Mouse (Mus musculus) kidney, adult 2 months (tissue): ENCODE data around the gene Slfn5.

Experiments used
- CTCF ChIP-seq: fragments of 200-500 bp; conservative IDR thresholded peaks from 2 replicates; pipeline ENCODE4 v1.5.1; 2011; ENCODE audit warnings: low read depth, mild to moderate bottlenecking, control low read depth, low read length, moderate library complexity, mixed read lengths; ENCODE audit not compliant: insufficient read depth, insufficient read length
- POLR2A ChIP-seq: fragments of 200-500 bp; IDR thresholded peaks from one replicate; pipeline ENCODE4 v1.6.1; 2011; ENCODE audit warnings: low read depth, low read length, control low read depth

DNA sequence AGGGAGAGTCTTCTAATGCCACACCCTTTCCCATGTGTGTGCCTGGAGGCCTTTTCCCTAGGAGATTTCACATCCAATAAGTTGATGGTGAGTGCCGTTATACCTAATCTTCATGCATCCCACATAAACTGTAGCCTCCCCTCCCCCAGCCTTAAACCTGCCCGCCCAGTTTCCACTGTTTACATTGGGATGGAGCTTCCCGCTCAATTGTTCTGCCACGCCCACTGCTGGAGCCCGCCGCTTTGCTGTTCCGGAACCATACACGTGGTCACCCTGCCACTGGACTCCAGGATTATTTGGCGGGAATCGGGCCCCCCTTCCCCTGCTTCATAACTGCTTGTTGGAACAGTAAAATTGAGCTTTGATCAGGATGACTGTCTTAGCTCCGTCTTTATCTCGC, 38.2 kb downstream of the Slfn5 start:
- TF ChIP-seq POLR2A = no peak
- TF ChIP-seq CTCF = no peak
